Mouse (Mus musculus) liver, embryonic 13.5 days (tissue): ENCODE data around the gene Ankzf1. TPM values are rescaled to one million over a fixed set of nuclear protein-coding genes. Genes with fewer than 3 reads are reported as not detected.

Experiments
- ATAC-seq: fragments of 200-750 bp; cut with Nextera tagmentation; 2 replicates; pipeline ENCODE4 v1.8.0; 2017; ENCODE audit warnings: low read depth, mild to moderate bottlenecking, moderate number of reproducible peaks, moderate library complexity
- DNase-seq: peaks from one replicate; pipeline ENCODE4 v3.0.0; 2022
- H3K27ac ChIP-seq: fragments of 300-500 bp; sonication (generic); 2 replicates; pipeline ENCODE4 v1.5.1; 2015; ENCODE audit warnings: moderate library complexity, mild to moderate bottlenecking, inconsistent platforms
- H3K27me3 ChIP-seq: fragments of 300-500 bp; sonication (generic); 2 replicates; pipeline ENCODE4 v1.6.1; 2015; ENCODE audit warnings: mild to moderate bottlenecking, inconsistent platforms
- H3K36me3 ChIP-seq: fragments of 300-500 bp; sonication (generic); 2 replicates; pipeline ENCODE4 v1.6.1; 2015; ENCODE audit warnings: mild to moderate bottlenecking, inconsistent platforms
- H3K4me1 ChIP-seq: fragments of 300-500 bp; sonication (generic); replicated peaks from 2 replicates; pipeline ENCODE4 v1.6.1; 2015; ENCODE audit warnings: inconsistent platforms
- H3K4me2 ChIP-seq: fragments of 300-500 bp; sonication (generic); 2 replicates; pipeline ENCODE4 v1.6.1; 2015; ENCODE audit warnings: inconsistent platforms, mild to moderate bottlenecking, moderate library complexity
- H3K4me3 ChIP-seq: fragments of 300-500 bp; sonication (generic); replicated peaks from 2 replicates; pipeline ENCODE4 v1.5.1; 2015; ENCODE audit warnings: mild to moderate bottlenecking, inconsistent platforms
- H3K9ac ChIP-seq: fragments of 300-500 bp; sonication (generic); 2 replicates; pipeline ENCODE4 v1.6.1; 2015; ENCODE audit warnings: mild to moderate bottlenecking, inconsistent platforms
- H3K9me3 ChIP-seq: fragments of 300-500 bp; sonication (generic); replicated peaks from 2 replicates; pipeline ENCODE4 v1.6.1; 2016; ENCODE audit warnings: inconsistent platforms
- WGBS: fragments of 180-500 bp; shearing (Covaris S2); methylation state at CpG from one replicate; pipeline ENCODE4 v1.1.7; 2015; ENCODE audit not compliant: insufficient replicate concordance; 5-methylcytosine and 5-hydroxymethylcytosine counted together
- polyA plus RNA-seq: library from polyadenylated mRNA; unstranded; fragments of >200 nt; fragmentation: Nextera tagmentation; extraction: Ambion mirVana; gene quantifications from 2 replicates; pipeline ENCODE4 v1.2.1, GENCODE M21; 2015

Ankzf1 gene
- 9.3 and 9.9 TPM in 2 replicates for polyA plus RNA-seq

GRCm38 (mm10) chr1:75191622-75192402 lies at the start of gene Ankzf1, which contains the start of gene Atg9a:
Gene Ankzf1, plus strand, starts transcription at chr1:75192151.
Gene Atg9a, minus strand, starts transcription at chr1:75192196.
- H3K4me3 ChIP-seq = peak within 1 kb of the TSS; percentile 87
- H3K27me3 ChIP-seq = no peaks in the 10 kb centered on the region
- H3K4me1 ChIP-seq = peaks cover 51% of the 10 kb centered on the region
- WGBS = 1% methylated on average over 56 of the region's 56 CpGs
- peak; percentile 98 for ATAC-seq
- peak within 1 kb of the TSS; percentile 97 for H3K27ac ChIP-seq
- peak within 1 kb of the TSS; percentile 94 for H3K4me2 ChIP-seq
- H3K9ac ChIP-seq = peak within 1 kb of the TSS; percentile 97
- peak; percentile 98 for DNase-seq
- peaks cover 55% of the 10 kb centered on the region for H3K36me3 ChIP-seq
- H3K9me3 ChIP-seq = no peaks in the 10 kb centered on the region

GRCm38 (mm10) chr1:75142301-75143261 lies 49.4 kb upstream of the Ankzf1 start, which contains the start of the genes Cnppd1 and Retreg2:
Gene Cnppd1, minus strand, starts transcription at chr1:75142711.
Gene Retreg2, plus strand, starts transcription at chr1:75142778.
- Histone ChIP-seq H3K27ac (peak within 1 kb of the TSS; percentile 100), H3K36me3 (peaks cover 62% of the 10 kb centered on the region), H3K4me2 (peak within 1 kb of the TSS; percentile 93), H3K9ac (peak within 1 kb of the TSS; percentile 99), H3K27me3 (no peaks in the 10 kb centered on the region), H3K4me3 (peak within 1 kb of the TSS; percentile 95), H3K4me1 (peaks cover 80% of the 10 kb centered on the region), H3K9me3 (no peaks in the 10 kb centered on the region)
- ATAC-seq (peak; percentile 73), DNase-seq (peak; percentile 96)
- WGBS = under 1% methylated on average over 91 of the region's 91 CpGs

- H3K27ac ChIP-seq = peak overlapping the region; percentile 100
- peak overlapping the region; percentile 99 for H3K9ac ChIP-seq
- H3K4me1 ChIP-seq = peaks cover 54% of the 10 kb centered on the region
- DNase-seq (no peak), ATAC-seq (peak; percentile 13; the same call in 1 of the 2 replicates)
- WGBS = 32% methylated on average over 3 of the region's 3 CpGs
- H3K27me3 ChIP-seq = no peaks in the 10 kb centered on the region
- H3K9me3 ChIP-seq = no peaks in the 10 kb centered on the region
- H3K36me3 ChIP-seq = peaks cover 63% of the 10 kb centered on the region
- peak overlapping the region; percentile 95 for H3K4me3 ChIP-seq
- H3K4me2 ChIP-seq = peak overlapping the region; percentile 93
Observed at GRCm38 (mm10) chr1:75145589-75145988, 46.4 kb upstream of the Ankzf1 start.

GRCm38 (mm10) chr1:75147411-75148135 lies 44.4 kb upstream of the Ankzf1 start:
- Histone ChIP-seq H3K9ac (0 out of 2 replicates have a peak overlapping the region, but pooled peaks have one; percentile 11), H3K4me3 (no peak overlapping the region), H3K4me2 (no peak overlapping the region), H3K36me3 (peaks cover 63% of the 10 kb centered on the region), H3K27ac (peak overlapping the region; percentile 1), H3K4me1 (peaks cover 48% of the 10 kb centered on the region), H3K9me3 (no peaks in the 10 kb centered on the region), H3K27me3 (no peaks in the 10 kb centered on the region)
- whole genome bisulfite sequencing = 80% methylated on average over 7 of the region's 7 CpGs
- DNase-seq (no peak), ATAC-seq (no peak)

GRCm38 (mm10) chr1:75148727-75149126 lies 43.2 kb upstream of the Ankzf1 start:
- Histone ChIP-seq H3K4me2 (no peak overlapping the region), H3K27ac (no peak overlapping the region), H3K9me3 (no peaks in the 10 kb centered on the region), H3K9ac (no peak overlapping the region), H3K4me1 (peaks cover 42% of the 10 kb centered on the region), H3K36me3 (peaks cover 63% of the 10 kb centered on the region), H3K27me3 (no peaks in the 10 kb centered on the region), H3K4me3 (no peak overlapping the region)
- no peak for ATAC-seq
- no peak for DNase-seq
- WGBS = 85% methylated on average over 4 of the region's 4 CpGs

- ATAC-seq (no peak), DNase-seq (no peak)
- WGBS = 34% methylated on average over 3 of the region's 3 CpGs
- Histone ChIP-seq H3K27me3 (no peaks in the 10 kb centered on the region), H3K36me3 (no peaks in the 10 kb centered on the region), H3K4me2 (no peak overlapping the region), H3K4me1 (peaks cover 52% of the 10 kb centered on the region), H3K9ac (no peak overlapping the region), H3K4me3 (no peak overlapping the region), H3K9me3 (no peaks in the 10 kb centered on the region), H3K27ac (no peak overlapping the region)
Observed at GRCm38 (mm10) chr1:75155837-75156236, 36.1 kb upstream of the Ankzf1 start.

- Histone ChIP-seq H3K4me3 (no peak overlapping the region), H3K27me3 (no peaks in the 10 kb centered on the region), H3K36me3 (no peaks in the 10 kb centered on the region), H3K4me2 (no peak overlapping the region), H3K9me3 (no peaks in the 10 kb centered on the region), H3K4me1 (peaks cover 57% of the 10 kb centered on the region), H3K27ac (peak overlapping the region; percentile 91), H3K9ac (peak overlapping the region; percentile 41; the same call in 1 of the 2 replicates)
- ATAC-seq (no peak), DNase-seq (no peak)
Observed at GRCm38 (mm10) chr1:75158990-75159389, 33.0 kb upstream of the Ankzf1 start.

- peak overlapping the region; percentile 47; the same call in 1 of the 2 replicates for H3K4me2 ChIP-seq
- no peaks in the 10 kb centered on the region for H3K9me3 ChIP-seq
- 30% methylated on average over 5 of the region's 5 CpGs for WGBS
- peak; percentile 95 for ATAC-seq
- H3K4me1 ChIP-seq = peaks cover 54% of the 10 kb centered on the region
- no peak overlapping the region for H3K4me3 ChIP-seq
- no peak for DNase-seq
- H3K27ac ChIP-seq = peak overlapping the region; percentile 91
- H3K36me3 ChIP-seq = no peaks in the 10 kb centered on the region
- H3K9ac ChIP-seq = peak overlapping the region; percentile 41
- H3K27me3 ChIP-seq = no peaks in the 10 kb centered on the region
Observed at GRCm38 (mm10) chr1:75159540-75160255, 32.3 kb upstream of the Ankzf1 start.

- peak overlapping the region; percentile 47 for H3K9ac ChIP-seq
- ATAC-seq (peak; percentile 67), DNase-seq (no peak)
- no peaks in the 10 kb centered on the region for H3K36me3 ChIP-seq
- H3K4me1 ChIP-seq = peaks cover 49% of the 10 kb centered on the region
- H3K4me3 ChIP-seq = no peak overlapping the region
- H3K9me3 ChIP-seq = no peaks in the 10 kb centered on the region
- H3K4me2 ChIP-seq = peak overlapping the region; percentile 47
- H3K27ac ChIP-seq = peak overlapping the region; percentile 91
- H3K27me3 ChIP-seq = no peaks in the 10 kb centered on the region
- 19% methylated on average over 4 of the region's 4 CpGs for WGBS
Observed at GRCm38 (mm10) chr1:75160256-75160617, 31.7 kb upstream of the Ankzf1 start.

- peak overlapping the region; percentile 91 for H3K4me2 ChIP-seq
- peaks cover 35% of the 10 kb centered on the region for H3K4me1 ChIP-seq
- no peaks in the 10 kb centered on the region for H3K9me3 ChIP-seq
- peak overlapping the region; percentile 98 for H3K27ac ChIP-seq
- peak; percentile 26 for ATAC-seq
- peak overlapping the region; percentile 93 for H3K9ac ChIP-seq
- H3K27me3 ChIP-seq = no peaks in the 10 kb centered on the region
- WGBS = 9% methylated on average over 7 of the region's 7 CpGs
- H3K36me3 ChIP-seq = peaks cover 38% of the 10 kb centered on the region
- H3K4me3 ChIP-seq = peak overlapping the region; percentile 89
- DNase-seq = no peak
Observed at GRCm38 (mm10) chr1:75168093-75168471, 23.9 kb upstream of the Ankzf1 start.
